Mouse (Mus musculus): Measurements from ENCODE around the gene Ankrd13d. TPM values are rescaled to one million over a fixed set of nuclear protein-coding genes. Genes with fewer than 3 reads are reported as not detected.

The Ankrd13d gene
- polyA plus RNA-seq, 1 experiment from 2014 or later, result 7.5 TPM

- no peak overlapping the region for H3K4me2 ChIP-seq (ENCODE audit: low read depth, severe bottlenecking)
- no peak for DNase-seq (ENCODE audit: low spot score)
Measured at GRCm38 (mm10) chr19:4220957-4221743, 61.8 kb downstream of the Ankrd13d start.

GRCm38 (mm10) chr19:4220416-4220815 lies 62.5 kb downstream of the Ankrd13d start:
- WGBS, result 73% methylated on average over 4 of the region's 4 CpGs
- H3K9ac ChIP-seq (ENCODE audit: low read length), result no peak overlapping the region

More at GRCm38 (mm10) chr19:4220957-4221743, 61.8 kb downstream of the Ankrd13d start:
- H3K9me3 ChIP-seq (ENCODE audit: control insufficient read depth, low read length), result no peaks in the 10 kb centered on the region
- peaks cover 24% of the 10 kb centered on the region for H3K4me1 ChIP-seq (ENCODE audit: control insufficient read depth, insufficient read depth, low read length)
- no peak overlapping the region for H3K27ac ChIP-seq (replicated peaks; ENCODE audit: low read depth, low read length)
- no peak overlapping the region for H3K4me3 ChIP-seq (ENCODE audit: low read depth, low read length)
- H3K36me3 ChIP-seq (ENCODE audit: control insufficient read depth, insufficient read depth, low read length), result peaks cover 8% of the 10 kb centered on the region
- H3K9ac ChIP-seq (ENCODE audit: low read length), result no peak overlapping the region
- WGBS, result 33% methylated on average over 14 of the region's 14 CpGs
- ATAC-seq (ENCODE audit: insufficient number of reproducible peaks, low FRiP score, low TSS enrichment, low read depth), result no peak
- no peaks in the 10 kb centered on the region for H3K27me3 ChIP-seq (ENCODE audit: control insufficient read depth, insufficient read depth, low read length)

More at GRCm38 (mm10) chr19:4220416-4220815, 62.5 kb downstream of the Ankrd13d start:
- Histone ChIP-seq H3K27ac (replicated peaks; ENCODE audit: low read depth, low read length) (no peak overlapping the region), H3K36me3 (ENCODE audit: control insufficient read depth, insufficient read depth, low read length) (peaks cover 8% of the 10 kb centered on the region), H3K9me3 (ENCODE audit: control insufficient read depth, low read length) (no peaks in the 10 kb centered on the region), H3K27me3 (ENCODE audit: control insufficient read depth, insufficient read depth, low read length) (no peaks in the 10 kb centered on the region), H3K4me2 (ENCODE audit: low read depth, severe bottlenecking) (no peak overlapping the region), H3K4me3 (ENCODE audit: low read depth, low read length) (no peak overlapping the region), H3K4me1 (ENCODE audit: control insufficient read depth, insufficient read depth, low read length) (peaks cover 30% of the 10 kb centered on the region)
- ATAC-seq (ENCODE audit: insufficient number of reproducible peaks, low FRiP score, low TSS enrichment, low read depth) (no peak), DNase-seq (ENCODE audit: low spot score) (no peak)

Small RNAs within 50 kb of the gene (microRNA-seq; reads per million reads assigned to microRNA genes)
- gene Mir6985, result not detected

Other genes starting within 250 kb of the Ankrd13d start
- gene Gstp1, start 245.2 kb downstream of the Ankrd13d start, polyA plus RNA-seq (2014; fragmentation: Nextera tagmentation; extraction: Ambion mirVana), result 437 and 462 TPM in 2 replicates
- gene Gstp2, start 237.1 kb downstream of the Ankrd13d start, polyA plus RNA-seq (2014; fragmentation: Nextera tagmentation; extraction: Ambion mirVana), result 1.1 TPM in 2 replicates
- gene Gstp3, start 223.6 kb downstream of the Ankrd13d start, polyA plus RNA-seq (2014; fragmentation: Nextera tagmentation; extraction: Ambion mirVana), result 0.23 TPM in 1 of 2 replicates, not detected in the other
- not detected in 2 replicates for gene Cabp2, start 201.6 kb downstream of the Ankrd13d start, polyA plus RNA-seq (2014; fragmentation: Nextera tagmentation; extraction: Ambion mirVana)
- gene Cdk2ap2, start 186.0 kb downstream of the Ankrd13d start, polyA plus RNA-seq (2014; fragmentation: Nextera tagmentation; extraction: Ambion mirVana), result 77.5 and 81.6 TPM in 2 replicates
- 4.8 and 5.8 TPM in 2 replicates for gene Pitpnm1, start 183.1 kb downstream of the Ankrd13d start, polyA plus RNA-seq (2014; fragmentation: Nextera tagmentation; extraction: Ambion mirVana)
- 91.2 and 93.7 TPM in 2 replicates for gene Aip, start 157.3 kb downstream of the Ankrd13d start, polyA plus RNA-seq (2014; fragmentation: Nextera tagmentation; extraction: Ambion mirVana)
- not detected in 2 replicates for gene Gpr152, start 143.3 kb downstream of the Ankrd13d start, polyA plus RNA-seq (2014; fragmentation: Nextera tagmentation; extraction: Ambion mirVana)
- not detected in 2 replicates for gene Cabp4, start 139.1 kb downstream of the Ankrd13d start, polyA plus RNA-seq (2014; fragmentation: Nextera tagmentation; extraction: Ambion mirVana)
- gene Coro1b, start 134.5 kb downstream of the Ankrd13d start, polyA plus RNA-seq (2014; fragmentation: Nextera tagmentation; extraction: Ambion mirVana), result 116 and 124 TPM in 2 replicates
- 1.1 and 1.5 TPM in 2 replicates for gene Ptprcap, start 129.5 kb downstream of the Ankrd13d start, polyA plus RNA-seq (2014; fragmentation: Nextera tagmentation; extraction: Ambion mirVana)
- 44.7 and 48.9 TPM in 2 replicates for gene Rps6kb2, start 119.8 kb downstream of the Ankrd13d start, polyA plus RNA-seq (2014; fragmentation: Nextera tagmentation; extraction: Ambion mirVana)
- 2.1 TPM in 2 replicates for gene Carns1, start 107.7 kb downstream of the Ankrd13d start, polyA plus RNA-seq (2014; fragmentation: Nextera tagmentation; extraction: Ambion mirVana)
- gene Tbc1d10c, start 91.9 kb downstream of the Ankrd13d start, polyA plus RNA-seq (2014; fragmentation: Nextera tagmentation; extraction: Ambion mirVana), result 0.89 and 1.2 TPM in 2 replicates
- 952 and 995 TPM in 2 replicates for gene Ppp1ca, start 91.1 kb downstream of the Ankrd13d start, polyA plus RNA-seq (2014; fragmentation: Nextera tagmentation; extraction: Ambion mirVana)
- gene Rad9a, start 81.5 kb downstream of the Ankrd13d start, polyA plus RNA-seq (2014; fragmentation: Nextera tagmentation; extraction: Ambion mirVana), result 52.5 and 54.9 TPM in 2 replicates
- gene Clcf1, start 68.9 kb downstream of the Ankrd13d start, polyA plus RNA-seq (2014; fragmentation: Nextera tagmentation; extraction: Ambion mirVana), result 5.0 and 7.4 TPM in 2 replicates
- gene AC109138.7, start 68.8 kb downstream of the Ankrd13d start, polyA plus RNA-seq (2014; fragmentation: Nextera tagmentation; extraction: Ambion mirVana), result not detected in 2 replicates
- gene Pold4, start 51.2 kb downstream of the Ankrd13d start, polyA plus RNA-seq (2014; fragmentation: Nextera tagmentation; extraction: Ambion mirVana), result 11.5 and 12.6 TPM in 2 replicates
- 4.2 and 4.4 TPM in 2 replicates for gene Ssh3, start 14.0 kb downstream of the Ankrd13d start, polyA plus RNA-seq (2014; fragmentation: Nextera tagmentation; extraction: Ambion mirVana)
- 15.4 and 16.6 TPM in 2 replicates for gene Grk2, start 23.1 kb upstream of the Ankrd13d start, polyA plus RNA-seq (2014; fragmentation: Nextera tagmentation; extraction: Ambion mirVana)
- gene Kdm2a, start 115.1 kb upstream of the Ankrd13d start, polyA plus RNA-seq (2014; fragmentation: Nextera tagmentation; extraction: Ambion mirVana), result 61.0 and 69.3 TPM in 2 replicates
- 37.3 and 39.0 TPM in 2 replicates for gene Rhod, start 156.3 kb upstream of the Ankrd13d start, polyA plus RNA-seq (2014; fragmentation: Nextera tagmentation; extraction: Ambion mirVana)
- gene Syt12, start 194.3 kb upstream of the Ankrd13d start, polyA plus RNA-seq (2014; fragmentation: Nextera tagmentation; extraction: Ambion mirVana), result 0.09 and 0.49 TPM in 2 replicates
- gene 2010003K11Rik, start 215.4 kb upstream of the Ankrd13d start, polyA plus RNA-seq (2014; fragmentation: Nextera tagmentation; extraction: Ambion mirVana), result not detected in 2 replicates
- 12.4 and 14.0 TPM in 2 replicates for gene Pcx, start 227.3 kb upstream of the Ankrd13d start, polyA plus RNA-seq (2014; fragmentation: Nextera tagmentation; extraction: Ambion mirVana)